Mouse (Mus musculus) lung, adult 2 months (tissue): ENCODE data around the gene Dapk1.

Experiments used
- CTCF ChIP-seq: fragments of 200-500 bp; IDR thresholded peaks from 2 replicates; pipeline ENCODE4 v1.5.1; 2011; ENCODE audit warnings: mild to moderate bottlenecking, low read length, control low read depth; ENCODE audit not compliant: insufficient read depth
- POLR2A ChIP-seq: fragments of 200-500 bp; IDR thresholded peaks from 2 replicates; pipeline ENCODE4 v1.6.1; 2011; ENCODE audit warnings: low read depth, mild to moderate bottlenecking, control low read depth, low read length, borderline replicate concordance; ENCODE audit errors: extremely low read depth

DNA sequence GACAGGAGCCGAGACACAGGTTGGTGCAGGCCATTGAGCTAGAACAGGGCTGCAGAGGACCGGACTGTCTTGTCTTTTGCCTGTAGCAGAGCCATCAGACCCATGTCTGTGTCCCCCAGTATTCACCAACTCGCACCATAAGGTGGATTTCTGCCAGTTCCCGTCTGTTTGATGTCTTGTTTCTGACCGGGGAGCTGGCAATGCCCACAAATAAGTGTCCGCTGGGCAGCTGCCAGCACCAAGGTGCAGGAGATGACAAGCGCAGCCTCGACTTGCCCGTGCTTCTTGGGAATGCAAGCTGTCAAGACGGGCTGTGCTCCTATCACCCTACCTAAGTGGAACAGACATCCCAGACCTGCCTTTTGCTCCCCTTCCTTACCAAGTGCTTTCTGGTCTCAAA lies 115.7 kb downstream of the Dapk1 start:
- TF ChIP-seq POLR2A = no peak
- TF ChIP-seq CTCF = no peak
